Mouse (Mus musculus) stomach, embryonic 14.5 days (tissue): ENCODE data around the gene Gm16223. TPM values are rescaled to one million over a fixed set of nuclear protein-coding genes. Genes with fewer than 3 reads are reported as not detected.

ENCODE experiments used
- ATAC-seq: fragments of 200-750 bp; cut with Nextera tagmentation; 2 replicates; pipeline ENCODE4 v1.8.0; 2017; ENCODE audit warnings: low read depth, moderate TSS enrichment; ENCODE audit not compliant: insufficient number of reproducible peaks, insufficient read depth, low FRiP score
- H3K27ac ChIP-seq: fragments of 300-500 bp; sonication (generic); 2 replicates; pipeline ENCODE4 v1.5.1; 2014; ENCODE audit warnings: mild to moderate bottlenecking, low read length, moderate library complexity, mixed read lengths
- H3K27me3 ChIP-seq: fragments of 300-500 bp; sonication (generic); 2 replicates; pipeline ENCODE4 v1.6.1; 2014; ENCODE audit warnings: low read length, control low read depth, mixed read lengths; ENCODE audit not compliant: control insufficient read depth, insufficient read depth
- H3K36me3 ChIP-seq: fragments of 300-500 bp; sonication (generic); 2 replicates; pipeline ENCODE4 v1.6.1; 2014; ENCODE audit warnings: mild to moderate bottlenecking, control low read depth, low read length, moderate library complexity, mixed read lengths; ENCODE audit not compliant: control insufficient read depth, insufficient read depth
- H3K4me1 ChIP-seq: fragments of 300-500 bp; sonication (generic); 2 replicates; pipeline ENCODE4 v1.6.1; 2014; ENCODE audit warnings: low read length, control low read depth, mixed read lengths; ENCODE audit not compliant: control insufficient read depth, insufficient read depth
- H3K4me2 ChIP-seq: fragments of 300-500 bp; sonication (generic); replicated peaks from 2 replicates; pipeline ENCODE4 v1.6.1; 2014; ENCODE audit warnings: low read depth, low read length, control low read depth
- H3K4me3 ChIP-seq: fragments of 300-500 bp; sonication (generic); 2 replicates; pipeline ENCODE4 v1.5.1; 2014; ENCODE audit warnings: low read depth, low read length, control low read depth
- H3K9ac ChIP-seq: fragments of 300-500 bp; sonication (generic); replicated peaks from 2 replicates; pipeline ENCODE4 v1.6.1; 2014; ENCODE audit warnings: low read depth, mild to moderate bottlenecking, control low read depth, low read length, moderate library complexity, mixed read lengths
- H3K9me3 ChIP-seq: fragments of 300-500 bp; sonication (generic); 2 replicates; pipeline ENCODE4 v1.6.1; 2016; ENCODE audit warnings: low read depth, low read length, control low read depth; ENCODE audit not compliant: control insufficient read depth
- WGBS: fragments of 180-500 bp; shearing (Covaris S2); extraction: QIAGEN DNeasy Blood & Tissue Kit; methylation state at CpG from one replicate; pipeline ENCODE4 v1.1.7; 2014; 5-methylcytosine and 5-hydroxymethylcytosine counted together
- polyA plus RNA-seq: library from polyadenylated mRNA; unstranded; fragments of >200 nt; fragmentation: Nextera tagmentation; extraction: Ambion mirVana; gene quantifications from 2 replicates; pipeline ENCODE4 v1.2.1, GENCODE M21; 2014

Gm16223 gene
- not detected in 2 replicates for polyA plus RNA-seq

DNA sequence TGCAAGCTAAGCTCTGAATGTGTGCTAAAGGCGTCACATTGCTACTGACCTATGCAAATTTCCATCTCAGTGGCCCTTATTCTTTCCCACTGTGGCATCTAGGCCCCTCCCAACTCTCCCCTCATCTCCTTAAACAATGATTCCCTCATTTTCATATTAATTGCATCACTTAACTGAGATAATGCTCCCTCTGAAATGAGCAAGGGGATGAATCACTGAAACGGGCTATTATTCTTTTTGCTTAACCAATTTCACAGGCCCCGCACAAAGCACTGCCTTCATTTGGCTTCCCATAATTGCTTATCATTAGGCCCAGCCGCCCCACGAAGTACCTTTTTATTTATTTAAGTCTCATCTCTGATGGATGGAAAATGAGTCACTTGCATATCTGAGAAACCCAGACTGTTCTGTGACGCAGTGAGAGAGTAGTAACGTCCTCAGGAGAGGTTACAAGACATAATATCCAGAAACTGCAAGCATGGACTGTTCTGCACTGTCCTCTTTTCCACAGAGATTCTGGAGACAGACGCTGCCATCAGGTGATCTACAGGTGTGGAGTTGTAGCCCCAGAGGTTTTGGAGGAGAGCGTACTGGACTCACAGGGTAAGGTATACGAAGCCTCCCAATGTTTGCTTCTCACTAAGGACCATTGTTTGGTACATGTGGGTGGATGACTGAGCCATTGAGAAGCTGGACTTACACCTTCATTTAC lies at the start of gene Gm16223:
Gene Gm16223, plus strand, starts transcription at position 485 of the 712 bp plus-strand sequence.
- H3K4me3 ChIP-seq = no peak within 1 kb of the TSS
- no peaks in the 10 kb centered on the region for H3K4me1 ChIP-seq
- H3K27ac ChIP-seq = no peak within 1 kb of the TSS
- no peaks in the 10 kb centered on the region for H3K9me3 ChIP-seq
- no peaks in the 10 kb centered on the region for H3K36me3 ChIP-seq
- WGBS = 74% methylated on average over 10 of the region's 10 CpGs
- H3K9ac ChIP-seq = no peak within 1 kb of the TSS
- H3K4me2 ChIP-seq = no peak within 1 kb of the TSS
- no peaks in the 10 kb centered on the region for H3K27me3 ChIP-seq
- no peak for ATAC-seq

DNA sequence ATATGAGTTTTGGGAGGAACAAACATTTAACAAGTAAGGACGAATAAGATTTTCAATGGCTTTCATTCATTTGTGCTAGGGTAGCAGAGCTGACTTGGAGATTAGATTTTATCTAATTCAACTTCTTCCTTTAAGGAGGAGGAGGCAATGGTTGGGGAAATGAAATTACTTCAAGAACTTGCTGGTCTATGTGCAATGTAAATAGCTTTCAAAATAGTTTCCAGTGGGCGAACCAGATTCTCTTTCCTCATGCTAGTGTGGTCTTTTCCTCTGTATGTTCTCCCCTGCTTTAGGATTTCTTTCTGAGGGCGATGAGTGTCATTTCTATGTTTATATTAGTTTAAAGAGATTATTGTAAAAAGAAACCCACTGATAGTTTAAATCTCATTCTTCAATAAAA lies 45.7 kb upstream of the Gm16223 start:
- no peak for ATAC-seq
- WGBS = 65% methylated on average over 3 of the region's 3 CpGs
- Histone ChIP-seq H3K9ac (no peak overlapping the region), H3K36me3 (no peaks in the 10 kb centered on the region), H3K4me1 (no peaks in the 10 kb centered on the region), H3K27ac (no peak overlapping the region), H3K4me2 (no peak overlapping the region), H3K9me3 (no peaks in the 10 kb centered on the region), H3K27me3 (no peaks in the 10 kb centered on the region), H3K4me3 (no peak overlapping the region)

DNA sequence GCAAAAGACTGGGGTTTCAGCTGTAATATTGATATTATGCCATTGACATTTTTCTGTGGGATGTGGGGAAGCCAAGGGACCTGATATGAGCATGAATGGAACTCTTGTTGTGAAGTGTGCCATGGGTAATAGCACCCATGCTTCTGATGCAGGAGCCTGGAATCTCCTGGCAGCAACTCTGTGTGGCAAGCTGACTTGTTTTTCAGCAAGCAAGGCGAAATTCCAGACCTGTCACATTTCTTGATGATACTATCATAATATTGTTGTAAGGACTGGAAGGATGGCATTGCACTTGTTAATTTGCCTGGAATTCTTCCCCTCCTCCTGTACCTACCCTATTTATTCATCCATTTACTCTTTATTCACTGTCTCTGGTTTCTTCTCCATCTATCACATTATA lies 44.2 kb upstream of the Gm16223 start:
- H3K4me3 ChIP-seq = no peak overlapping the region
- H3K27ac ChIP-seq = no peak overlapping the region
- no peak for ATAC-seq
- 70% methylated on average over 1 of the region's 1 CpGs for WGBS
- H3K4me1 ChIP-seq = no peaks in the 10 kb centered on the region
- no peaks in the 10 kb centered on the region for H3K36me3 ChIP-seq
- no peaks in the 10 kb centered on the region for H3K27me3 ChIP-seq
- H3K9me3 ChIP-seq = no peaks in the 10 kb centered on the region
- no peak overlapping the region for H3K4me2 ChIP-seq
- H3K9ac ChIP-seq = no peak overlapping the region

DNA sequence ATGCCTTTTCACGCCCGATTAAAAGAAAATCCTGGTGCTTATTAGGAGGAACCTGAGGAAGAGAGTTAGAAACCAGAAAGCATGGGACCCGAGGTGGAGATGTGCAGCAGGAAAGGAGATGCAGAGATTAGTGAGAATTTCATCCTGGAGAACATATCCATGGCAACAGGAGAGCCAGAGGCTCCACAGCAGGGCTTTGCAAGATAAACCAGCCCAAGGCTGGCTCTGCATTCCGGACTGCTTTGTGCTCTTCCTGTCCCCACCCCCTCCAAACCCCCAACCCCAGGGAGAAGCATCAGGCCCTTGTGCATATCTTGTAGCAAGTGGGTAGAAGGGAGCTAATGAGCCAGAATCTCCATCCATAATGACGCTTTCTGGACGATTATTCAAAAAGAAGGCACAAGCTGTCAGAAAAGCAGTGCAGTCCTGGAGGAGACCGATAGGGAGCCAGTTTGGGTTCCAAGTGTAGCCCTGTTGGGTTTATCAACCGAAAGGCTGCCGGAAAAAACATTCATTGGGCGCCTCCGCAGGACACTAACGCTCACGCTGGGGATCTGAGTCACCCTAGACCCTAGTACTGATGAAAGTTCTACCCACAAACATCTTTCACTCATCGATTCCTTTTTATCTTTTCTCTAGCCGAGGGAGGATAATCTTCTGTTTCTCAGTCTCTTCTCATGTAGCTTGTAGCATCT lies 31.2 kb upstream of the Gm16223 start:
- Histone ChIP-seq H3K4me1 (no peaks in the 10 kb centered on the region), H3K36me3 (no peaks in the 10 kb centered on the region), H3K4me2 (no peak overlapping the region), H3K9ac (no peak overlapping the region), H3K4me3 (no peak overlapping the region), H3K9me3 (no peaks in the 10 kb centered on the region), H3K27me3 (no peaks in the 10 kb centered on the region), H3K27ac (no peak overlapping the region)
- ATAC-seq = no peak
- 61% methylated on average over 15 of the region's 15 CpGs for WGBS

DNA sequence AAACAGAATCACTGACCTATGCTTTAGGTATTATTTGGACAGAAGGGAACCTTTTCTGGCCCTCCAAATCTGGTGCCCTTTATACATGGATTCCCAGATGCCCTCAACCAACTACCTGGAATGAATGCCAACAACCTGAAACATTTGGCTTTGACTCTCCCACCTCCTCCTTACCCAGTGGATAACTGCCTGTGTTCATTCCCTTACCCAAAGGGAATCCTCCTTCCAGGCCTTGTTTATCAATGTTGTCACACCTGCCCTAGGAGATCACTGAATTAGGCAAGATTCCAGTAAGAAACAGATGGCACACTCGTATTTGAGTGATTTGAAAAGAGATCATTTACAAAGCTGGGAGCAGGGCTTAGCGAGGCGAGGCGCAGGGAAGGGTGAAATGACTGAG lies 13.1 kb upstream of the Gm16223 start:
- Histone ChIP-seq H3K9ac (no peak overlapping the region), H3K9me3 (no peaks in the 10 kb centered on the region), H3K4me3 (no peak overlapping the region), H3K27me3 (no peaks in the 10 kb centered on the region), H3K27ac (no peak overlapping the region), H3K36me3 (no peaks in the 10 kb centered on the region), H3K4me2 (no peak overlapping the region), H3K4me1 (no peaks in the 10 kb centered on the region)
- 76% methylated on average over 4 of the region's 4 CpGs for WGBS
- no peak for ATAC-seq

DNA sequence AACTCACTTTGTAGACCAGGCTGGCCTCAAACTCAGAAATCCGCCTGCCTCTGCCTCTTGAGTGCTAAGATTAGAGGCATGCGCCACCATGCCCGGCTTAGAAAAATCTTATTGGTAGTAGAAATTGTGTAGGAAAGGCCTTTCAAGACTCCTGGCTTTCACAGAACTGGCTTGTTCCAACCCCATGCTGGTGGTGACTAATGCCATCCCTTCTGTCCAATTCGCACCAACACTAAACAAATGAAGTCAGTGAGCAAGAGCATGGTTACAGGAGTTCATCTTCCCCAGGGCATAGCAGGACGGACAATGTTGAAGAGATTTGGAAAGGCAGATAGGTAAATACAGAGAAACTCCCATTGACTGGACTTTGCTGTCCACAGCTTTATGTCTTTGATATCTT lies 12.6 kb upstream of the Gm16223 start:
- no peak overlapping the region for H3K9ac ChIP-seq
- no peaks in the 10 kb centered on the region for H3K9me3 ChIP-seq
- H3K4me1 ChIP-seq = no peaks in the 10 kb centered on the region
- no peak overlapping the region for H3K4me2 ChIP-seq
- H3K4me3 ChIP-seq = no peak overlapping the region
- H3K27me3 ChIP-seq = no peaks in the 10 kb centered on the region
- H3K27ac ChIP-seq = no peak overlapping the region
- ATAC-seq = no peak
- no peaks in the 10 kb centered on the region for H3K36me3 ChIP-seq
- WGBS = 92% methylated on average over 5 of the region's 5 CpGs

DNA sequence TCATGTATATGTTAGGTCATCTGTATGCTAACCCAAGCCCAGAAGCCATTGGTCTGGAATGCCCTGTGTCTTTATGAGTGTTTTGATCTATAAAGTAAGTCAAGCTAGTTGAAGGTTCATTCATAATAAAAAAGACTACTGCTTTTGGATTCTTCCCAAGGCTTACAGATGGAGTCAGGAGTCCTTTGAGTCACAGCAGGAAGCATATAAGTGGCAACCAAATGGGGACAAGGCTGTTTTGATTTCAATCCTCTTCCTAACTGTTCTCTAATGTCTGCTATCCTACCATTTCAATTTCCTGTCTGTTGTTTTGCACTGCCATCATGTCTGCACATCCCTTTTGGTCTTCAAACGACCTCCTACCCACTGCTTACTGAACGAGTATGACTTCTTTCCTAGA lies 2.7 kb upstream of the Gm16223 start:
- Histone ChIP-seq H3K27ac (no peak overlapping the region), H3K4me2 (no peak overlapping the region), H3K27me3 (no peaks in the 10 kb centered on the region), H3K9me3 (no peaks in the 10 kb centered on the region), H3K9ac (no peak overlapping the region), H3K36me3 (no peaks in the 10 kb centered on the region), H3K4me1 (no peaks in the 10 kb centered on the region), H3K4me3 (no peak overlapping the region)
- 57% methylated on average over 2 of the region's 2 CpGs for WGBS
- no peak for ATAC-seq

DNA sequence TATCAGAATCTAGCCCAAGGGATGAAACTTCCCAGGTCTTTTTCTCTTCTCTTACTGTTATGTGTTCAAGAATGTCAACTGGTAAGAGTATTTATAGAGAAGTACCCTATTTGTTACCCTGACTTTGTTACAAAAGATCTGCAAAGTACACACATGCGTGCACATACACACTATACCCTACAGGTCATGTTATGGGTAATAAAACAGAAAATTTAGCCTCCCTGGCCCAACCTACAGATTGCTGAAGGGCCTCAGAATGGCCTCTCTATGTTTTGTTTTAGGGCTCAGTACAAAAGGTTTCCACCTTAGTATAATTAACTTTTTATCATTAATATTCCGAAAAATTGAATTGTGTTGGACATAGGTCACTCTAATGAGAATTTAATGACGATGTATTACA lies 685 bp upstream of the Gm16223 start:
- Histone ChIP-seq H3K27ac (no peak overlapping the region), H3K27me3 (no peaks in the 10 kb centered on the region), H3K4me1 (no peaks in the 10 kb centered on the region), H3K9ac (no peak overlapping the region), H3K9me3 (no peaks in the 10 kb centered on the region), H3K4me3 (no peak overlapping the region), H3K36me3 (no peaks in the 10 kb centered on the region), H3K4me2 (no peak overlapping the region)
- no peak for ATAC-seq
- WGBS = 76% methylated on average over 3 of the region's 3 CpGs
